Mouse (Mus musculus) kidney, postnatal 36 days (tissue): ENCODE measurements at regions not wholly inside any gene's neighbourhood (a gene's known extent, or its start where the extent isn't known, plus 50 kb on each side); places are given as distances from the start of the nearest gene placed in this dataset.
A peak's percentile ranks its signal among the peaks of the same experiment; 100 is the strongest.

Experiments used
- DNase-seq, 2 experiments: peaks; one replicate each; pipeline ENCODE4 v3.0.0; 2021 to 2022; ENCODE audit warnings: mixed read lengths in 2 of 2

GRCm38 (mm10) chr3:81482742-81483141 lies 446.5 kb downstream of the Pdgfc start:
- DNase-seq: no peak

GRCm38 (mm10) chr3:81483363-81483762 lies 447.1 kb downstream of the Pdgfc start:
- DNase-seq: peak; percentile 4 to 33

- DNase-seq: no peak
Measured at GRCm38 (mm10) chr3:81505316-81505715, 427.1 kb upstream of the Ctso start.

- DNase-seq: no peak
Measured at GRCm38 (mm10) chr3:81508611-81509010, 423.8 kb upstream of the Ctso start.

GRCm38 (mm10) chr3:81521804-81522203 lies 410.6 kb upstream of the Ctso start:
- no peak for DNase-seq

GRCm38 (mm10) chr3:81530872-81531271 lies 401.5 kb upstream of the Ctso start:
- DNase-seq: no peak

- DNase-seq: no peak
Measured at GRCm38 (mm10) chr3:81535448-81536205, 396.8 kb upstream of the Ctso start.

GRCm38 (mm10) chr3:81554773-81555172 lies 377.6 kb upstream of the Ctso start:
- peak; percentile 6 to 24 for DNase-seq

- no peak for DNase-seq
Measured at GRCm38 (mm10) chr3:81562610-81563258, 369.7 kb upstream of the Ctso start.

- no peak for DNase-seq
Measured at GRCm38 (mm10) chr3:81563858-81564756, 368.3 kb upstream of the Ctso start.

GRCm38 (mm10) chr3:81564757-81565063 lies 367.7 kb upstream of the Ctso start:
- no peak for DNase-seq

GRCm38 (mm10) chr3:81583387-81584027 lies 348.9 kb upstream of the Ctso start:
- DNase-seq: no peak

GRCm38 (mm10) chr3:81589109-81589508 lies 343.3 kb upstream of the Ctso start:
- DNase-seq: no peak

- DNase-seq: no peak
Measured at GRCm38 (mm10) chr3:81629157-81629556, 303.2 kb upstream of the Ctso start.

GRCm38 (mm10) chr3:81658490-81658889 lies 273.9 kb upstream of the Ctso start:
- DNase-seq: no peak

GRCm38 (mm10) chr3:81661620-81662019 lies 270.8 kb upstream of the Ctso start:
- DNase-seq: no peak

- DNase-seq: no peak
Measured at GRCm38 (mm10) chr3:81666262-81666661, 266.1 kb upstream of the Ctso start.

- no peak for DNase-seq
Measured at GRCm38 (mm10) chr3:81676570-81676969, 255.8 kb upstream of the Ctso start.

GRCm38 (mm10) chr3:81701974-81702697 lies 230.3 kb upstream of the Ctso start:
- no peak for DNase-seq

GRCm38 (mm10) chr3:81718911-81719310 lies 213.5 kb upstream of the Ctso start:
- no peak for DNase-seq

- DNase-seq: no peak
Measured at GRCm38 (mm10) chr3:81735463-81735862, 196.9 kb upstream of the Ctso start.

- DNase-seq: no peak
Measured at GRCm38 (mm10) chr3:81736838-81737237, 195.6 kb upstream of the Ctso start.
